Mouse (Mus musculus) layer of hippocampus, adult 11-12 months (tissue): ENCODE data around the gene Cdkn2aipnl.
A peak's percentile ranks its signal among the peaks of the same experiment; 100 is the strongest.

Experiments
- DNase-seq: peaks from one replicate; pipeline ENCODE4 v3.0.0; 2022; ENCODE audit warnings: low spot score

Gene Cdkn2aipnl

DNA sequence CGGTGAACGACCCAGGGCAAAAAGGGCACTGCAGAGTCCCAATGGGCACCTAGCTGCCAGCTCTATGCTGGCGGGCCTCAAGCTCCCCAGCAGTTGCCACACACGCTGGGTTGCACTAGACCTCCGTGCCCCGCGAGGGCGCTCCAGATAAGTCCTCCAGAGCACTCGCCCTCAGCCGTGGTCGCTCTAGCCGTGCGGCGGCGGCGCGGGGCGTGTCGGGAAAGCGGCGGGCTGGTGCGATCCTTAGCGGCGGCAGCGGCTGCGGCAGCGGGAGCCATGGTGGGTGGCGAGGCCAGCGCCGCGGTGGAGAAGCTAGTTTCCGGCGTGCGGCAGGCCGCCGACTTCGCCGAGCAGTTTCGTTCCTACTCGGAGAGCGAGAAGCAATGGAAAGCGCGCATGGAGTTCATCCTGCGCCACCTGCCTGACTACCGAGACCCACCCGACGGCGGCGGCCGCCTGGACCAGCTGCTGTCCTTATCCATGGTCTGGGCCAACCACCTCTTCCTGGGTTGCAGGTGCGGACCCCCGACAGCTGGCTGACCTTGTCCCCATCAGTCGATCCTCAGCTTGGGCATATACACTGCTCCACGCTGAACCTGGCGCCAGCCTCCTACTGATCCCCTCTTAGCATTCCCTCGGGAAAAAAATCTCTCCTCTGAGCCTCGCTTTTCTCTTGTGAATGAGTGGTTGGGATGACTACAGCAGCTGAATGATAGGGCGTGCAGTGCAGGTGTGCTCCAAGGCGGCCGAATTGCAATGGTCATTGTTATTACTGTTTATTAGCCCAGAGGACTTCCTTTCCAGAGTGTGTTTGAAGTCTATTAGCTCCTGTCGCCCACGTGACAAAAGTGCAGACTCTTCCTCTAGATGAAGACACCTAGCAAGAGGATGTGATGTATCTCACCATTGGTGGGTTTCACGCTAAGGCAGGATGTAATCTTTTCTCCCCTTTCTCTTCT is at the start of gene Cdkn2aipnl:
TSS of gene Cdkn2aipnl (plus strand) at position 219 of the 959 bp plus-strand sequence.
- DNase-seq: peak; percentile 97

DNA sequence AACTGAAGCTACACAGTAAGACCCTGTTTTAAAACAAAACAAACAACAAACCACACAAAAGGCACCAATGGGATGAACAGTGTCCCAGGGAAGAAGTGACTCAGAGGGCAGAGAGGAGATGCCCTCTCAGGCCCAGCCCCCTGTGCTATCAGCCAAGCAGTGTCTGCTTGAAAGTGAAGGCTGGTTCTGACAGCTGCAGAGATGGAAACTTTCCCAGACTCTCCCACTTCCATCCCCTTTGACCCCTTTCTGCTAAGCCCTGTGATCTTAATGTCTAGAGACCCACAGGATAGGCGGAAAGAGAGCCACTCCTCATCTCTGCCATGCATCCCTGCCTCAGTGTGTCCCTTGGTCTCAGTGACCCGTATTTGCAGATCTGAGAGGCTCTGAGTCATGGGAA is 49.5 kb upstream of the Cdkn2aipnl start:
- no peak for DNase-seq

DNA sequence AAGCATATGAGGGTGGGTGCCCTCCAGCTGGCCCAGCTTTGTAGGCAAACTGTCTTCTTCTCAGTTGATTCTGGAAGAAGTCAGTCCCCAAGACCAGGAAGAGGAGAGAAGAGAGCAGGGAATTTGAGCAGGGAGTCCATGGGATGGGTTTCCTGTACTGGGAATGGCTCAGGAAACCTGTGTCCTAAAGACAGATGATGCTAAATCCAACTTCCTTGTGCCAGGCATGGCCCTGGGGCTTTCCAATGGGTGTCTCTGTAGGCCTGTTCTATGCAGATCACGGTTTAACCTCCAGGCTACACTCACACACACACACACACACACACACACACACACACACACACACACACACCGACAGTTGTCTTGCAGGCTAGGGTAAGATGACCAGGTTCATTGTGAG is 48.9 kb upstream of the Cdkn2aipnl start:
- DNase-seq: no peak

DNA sequence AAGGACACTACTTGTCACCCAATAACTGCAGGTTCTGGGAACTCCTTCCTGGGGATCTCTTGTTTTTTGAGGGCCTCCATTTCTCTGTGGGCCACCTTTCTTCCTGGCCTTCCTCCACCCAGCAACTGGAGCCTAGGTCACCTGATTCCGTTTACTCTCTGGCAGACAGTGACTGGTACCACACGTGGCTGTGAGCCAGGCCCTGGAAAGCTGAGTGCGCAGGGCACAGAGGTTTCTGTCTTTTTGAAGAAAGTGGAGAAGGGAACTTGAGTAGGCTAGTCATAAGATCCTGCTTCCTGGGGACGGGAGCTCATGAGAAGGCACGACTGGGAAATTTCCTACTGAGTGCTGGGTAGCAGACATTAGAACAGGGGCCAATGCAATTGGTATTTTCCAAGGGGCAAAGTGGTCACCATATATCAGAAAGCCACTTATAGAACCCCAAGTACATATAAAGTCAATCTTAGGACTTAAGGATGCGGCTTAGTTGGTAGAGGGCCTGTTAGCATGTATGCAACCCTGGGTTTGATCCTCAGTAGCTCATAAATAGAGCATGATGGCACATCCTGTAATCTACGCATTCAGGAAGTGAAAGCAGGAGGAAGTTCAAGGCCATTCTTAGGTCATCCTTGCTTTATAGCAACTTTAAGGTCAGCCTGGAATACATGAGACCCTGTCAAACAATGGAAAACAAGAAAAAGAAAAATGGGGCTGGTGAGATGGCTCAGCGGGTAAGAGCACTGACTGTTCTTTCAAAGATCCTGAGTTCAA is 45.9 kb upstream of the Cdkn2aipnl start:
- DNase-seq: peak; percentile 52

DNA sequence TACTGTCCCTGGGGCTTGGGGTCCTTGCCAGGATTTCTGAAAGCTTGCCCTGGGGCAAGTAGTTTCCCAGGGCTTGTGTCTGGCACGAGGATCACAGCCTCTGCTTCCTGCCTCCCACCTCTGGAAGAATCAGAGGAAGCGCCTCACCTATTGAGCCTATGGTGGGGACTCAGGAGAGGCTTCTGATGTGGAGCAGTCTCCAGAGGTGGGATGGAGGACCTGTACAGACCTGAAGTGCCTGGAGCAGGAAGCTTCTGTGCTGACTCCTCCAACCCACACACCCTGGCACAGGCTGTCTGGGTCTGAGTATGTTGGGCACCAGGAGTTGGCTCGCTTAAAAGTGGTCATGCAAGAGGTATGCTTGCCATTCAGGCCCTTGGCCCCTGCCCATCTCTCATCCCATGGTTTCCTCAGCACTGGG is 45.0 kb upstream of the Cdkn2aipnl start:
- DNase-seq: no peak

DNA sequence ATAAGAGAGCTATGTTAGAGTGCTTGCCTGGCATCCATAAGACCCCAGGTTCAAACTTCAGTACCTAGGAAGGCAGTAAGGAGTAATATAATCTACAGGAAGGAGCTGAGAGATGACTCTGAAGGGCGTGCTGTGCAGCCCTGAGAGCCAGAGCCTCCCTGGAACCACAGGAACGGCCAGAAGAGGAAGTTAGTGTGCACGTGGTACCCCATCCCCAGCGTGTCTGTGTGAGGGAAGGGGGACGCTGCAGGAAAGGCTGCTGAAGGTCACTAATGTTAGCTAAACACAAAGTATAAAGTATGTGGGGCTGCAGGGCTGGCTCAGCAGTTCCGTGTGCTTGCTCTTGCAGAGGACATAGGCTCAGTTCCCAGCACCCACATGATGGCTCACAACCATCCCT is 41.9 kb upstream of the Cdkn2aipnl start:
- DNase-seq: no peak

DNA sequence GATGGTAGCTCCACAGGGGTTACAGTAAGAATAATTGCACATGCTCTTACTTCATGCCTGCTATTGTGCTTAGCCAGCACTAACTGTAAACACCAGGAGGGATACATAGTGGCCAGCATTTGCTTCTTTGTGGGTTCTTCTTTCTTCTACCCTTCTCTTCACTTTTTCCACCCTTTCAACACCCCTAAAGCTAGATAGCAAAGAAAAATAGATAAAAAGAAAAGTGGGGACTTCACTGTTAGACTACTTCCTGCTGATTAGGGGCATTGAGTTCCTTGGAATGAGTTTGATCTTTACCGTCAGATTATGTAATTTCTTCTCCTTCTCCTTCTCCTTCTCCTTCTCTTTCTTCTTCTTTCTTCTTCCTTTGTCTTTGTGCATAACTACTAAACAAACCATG is 41.1 kb upstream of the Cdkn2aipnl start:
- no peak for DNase-seq

DNA sequence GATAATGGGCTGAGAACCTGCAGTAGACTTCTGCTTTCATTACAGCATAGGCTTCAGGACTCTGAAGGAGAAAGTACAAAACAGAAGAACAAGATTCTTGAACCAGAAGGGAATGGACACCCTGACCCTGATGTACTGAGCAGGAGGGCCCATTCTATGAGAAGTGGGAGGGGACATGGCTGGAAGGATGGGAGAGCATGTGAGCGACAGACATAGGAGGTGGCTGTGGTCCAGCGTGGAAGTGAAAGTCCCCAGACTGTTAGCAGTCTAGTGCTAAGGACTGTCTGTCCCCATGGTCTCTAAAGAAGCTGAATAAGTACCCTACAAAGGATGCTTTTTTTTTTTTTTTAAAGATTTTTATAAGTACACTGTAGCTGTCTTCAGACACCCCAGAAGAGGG is 40.4 kb upstream of the Cdkn2aipnl start:
- DNase-seq: peak; percentile 52

DNA sequence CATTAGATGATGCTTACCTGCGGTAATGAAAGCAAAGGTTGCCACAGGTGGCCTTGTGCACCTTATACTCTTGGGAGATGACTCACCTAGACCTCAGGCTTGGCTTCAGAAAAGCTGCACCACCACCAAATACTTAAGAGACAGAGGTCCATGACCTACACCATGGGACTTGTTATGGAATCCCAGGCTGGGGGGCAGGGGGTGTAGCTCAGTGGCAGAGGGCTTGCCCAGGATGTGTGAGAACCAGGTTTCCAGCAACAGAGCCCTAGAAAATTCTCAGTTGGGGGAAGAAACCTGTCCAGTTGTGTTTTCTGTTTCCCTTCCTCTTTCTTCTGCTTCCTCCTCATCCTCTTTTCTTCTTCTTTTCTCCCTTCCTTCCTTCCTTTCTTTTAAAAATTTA is 36.3 kb upstream of the Cdkn2aipnl start:
- no peak for DNase-seq

DNA sequence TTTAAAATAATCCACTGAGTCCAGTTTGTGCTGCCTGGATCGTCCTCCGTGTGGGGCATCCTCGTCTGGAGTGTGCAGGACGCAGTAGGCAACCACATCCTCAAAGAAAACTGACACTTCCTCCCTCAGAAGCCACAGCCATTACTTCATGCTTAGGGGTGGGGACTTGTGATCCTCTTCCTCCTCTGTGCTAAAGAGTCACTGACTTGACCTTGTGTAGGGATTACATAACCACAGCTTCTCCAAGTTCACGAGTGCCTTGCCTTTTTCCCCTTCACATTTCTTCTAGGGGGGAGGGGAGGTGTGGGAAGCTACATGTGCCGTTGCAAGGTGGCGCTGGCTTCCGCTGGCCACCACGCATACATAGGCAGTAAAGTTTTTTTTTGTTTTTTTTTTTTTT is 35.7 kb upstream of the Cdkn2aipnl start:
- DNase-seq: peak; percentile 23

DNA sequence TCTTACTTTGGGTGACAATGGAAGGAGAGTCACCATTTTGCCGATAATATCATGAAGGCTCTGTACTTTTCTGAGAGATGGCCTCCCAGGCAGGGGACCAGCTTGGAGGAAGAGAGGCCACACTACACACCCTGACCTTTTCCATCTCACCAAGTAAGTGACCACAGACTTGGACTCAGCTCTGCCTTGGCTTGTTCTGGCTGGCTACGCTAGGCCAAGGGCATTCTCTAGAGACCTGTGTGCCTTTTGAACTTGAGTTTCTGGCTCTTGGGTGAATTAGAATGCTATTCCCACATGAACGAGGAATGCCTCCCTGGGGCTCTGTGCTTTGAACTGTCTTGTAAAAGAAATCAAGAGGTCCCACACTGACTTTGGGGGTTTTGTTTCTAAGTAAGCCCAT is 33.2 kb upstream of the Cdkn2aipnl start:
- DNase-seq: no peak

DNA sequence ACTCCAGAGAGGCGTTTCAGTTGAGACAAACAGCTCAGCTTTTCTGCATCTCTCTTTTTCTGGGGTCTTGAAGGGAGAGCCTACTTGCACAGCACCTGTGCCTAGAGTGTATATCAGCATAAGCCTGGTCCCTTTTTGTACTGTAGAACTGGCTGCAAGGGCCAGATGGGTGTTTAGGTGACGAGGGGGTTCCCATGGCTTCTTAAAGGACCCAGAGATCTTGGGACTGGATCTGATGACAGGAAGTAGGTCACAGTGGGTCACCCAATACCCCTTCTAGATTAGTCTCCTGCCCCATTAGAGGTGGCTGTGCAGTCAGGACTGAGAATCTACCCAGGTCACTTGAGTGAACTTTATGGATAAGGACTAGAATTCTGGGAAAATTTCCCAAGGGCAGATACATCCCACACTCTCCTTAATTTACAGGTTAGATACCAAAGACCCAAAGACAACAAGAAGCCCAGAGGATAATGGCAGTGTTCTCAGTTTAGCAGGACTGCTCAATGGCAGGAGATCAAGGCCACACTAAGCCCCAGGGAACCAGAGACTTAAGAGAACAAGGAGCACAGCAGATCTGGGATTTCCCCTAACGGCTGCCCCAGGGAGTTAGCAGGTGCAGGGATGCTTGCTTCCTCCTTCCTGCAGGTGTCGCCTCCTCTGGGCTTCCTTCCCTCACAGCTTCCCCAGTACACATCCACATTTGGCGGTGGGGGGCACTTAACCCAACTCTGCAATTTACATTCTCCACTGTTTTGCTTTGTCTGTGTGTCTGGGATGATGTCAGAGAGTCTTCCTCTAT is 31.6 kb upstream of the Cdkn2aipnl start:
- no peak for DNase-seq

DNA sequence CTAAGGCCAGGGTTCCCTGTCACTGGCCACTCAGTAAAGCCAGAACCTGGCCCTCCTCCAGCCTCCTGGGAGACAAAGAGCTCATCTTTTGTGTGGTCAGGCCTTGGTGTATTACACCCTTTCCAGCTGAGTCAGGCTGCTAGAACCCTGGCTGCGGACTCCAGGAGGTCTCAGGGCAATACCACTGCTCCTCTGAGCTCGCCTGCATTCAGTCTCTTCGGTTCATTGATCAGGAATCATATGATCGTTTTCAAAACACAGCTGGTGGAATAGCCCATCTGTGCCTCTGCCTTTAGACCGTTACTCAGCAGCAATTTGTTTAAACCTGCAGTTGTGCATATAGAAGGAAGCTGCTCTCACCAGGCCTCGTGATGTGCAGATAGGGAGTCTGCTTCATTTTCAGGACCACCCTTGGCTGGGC is 30.1 kb upstream of the Cdkn2aipnl start:
- DNase-seq: no peak

DNA sequence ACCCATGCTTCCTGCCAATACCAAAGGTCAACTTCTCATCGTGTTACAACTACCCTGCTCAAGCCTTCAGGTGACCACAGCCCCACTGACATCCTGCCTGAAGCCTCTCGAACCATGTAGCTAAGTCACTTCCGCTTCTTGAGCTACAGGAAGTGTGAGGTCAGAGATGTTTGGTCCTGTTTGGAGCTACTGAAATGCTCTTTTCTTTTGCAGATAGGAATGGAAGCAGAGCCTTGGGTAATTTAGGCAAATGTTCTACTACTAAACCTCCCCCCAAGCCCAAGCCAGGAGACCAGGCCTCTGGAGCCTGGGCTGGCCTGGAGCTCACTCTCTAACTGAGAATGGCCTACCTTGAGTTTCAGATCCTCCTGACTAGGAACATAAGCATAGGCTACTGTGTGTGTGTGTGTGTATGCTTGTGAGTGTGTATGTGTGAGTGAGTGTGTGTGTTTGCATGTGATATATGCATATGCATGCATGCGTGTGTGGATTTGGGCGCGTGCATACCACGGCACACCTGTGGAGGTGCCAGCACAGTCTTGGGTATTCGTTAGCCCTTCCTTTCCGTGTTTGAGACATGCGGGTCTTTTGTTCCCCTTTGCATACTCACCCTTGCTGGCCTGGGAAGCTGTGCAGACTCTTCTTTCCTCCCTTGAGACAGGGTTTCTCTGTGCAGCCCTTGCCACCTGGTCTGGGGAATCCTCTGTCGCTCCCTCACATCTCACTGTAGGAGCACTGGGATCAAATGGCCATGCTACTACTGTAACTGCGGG is 28.5 kb upstream of the Cdkn2aipnl start:
- DNase-seq: no peak

DNA sequence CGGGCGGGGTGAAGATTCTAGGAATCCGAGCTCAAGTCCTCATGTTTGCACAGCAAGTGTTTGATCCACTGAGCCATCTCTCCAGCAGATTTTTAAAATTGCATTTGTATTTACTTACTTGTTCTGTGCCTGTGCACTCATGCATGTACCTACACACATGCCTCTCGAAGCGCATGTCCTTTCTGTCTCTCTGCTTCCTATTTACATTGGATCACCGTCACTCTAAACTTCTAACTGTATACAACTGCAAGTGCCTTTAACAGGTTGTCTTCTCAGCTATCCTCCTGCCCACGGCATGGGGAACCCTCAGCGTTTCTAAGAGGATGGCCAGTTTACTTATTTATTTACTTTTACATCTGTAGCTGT is 27.9 kb upstream of the Cdkn2aipnl start:
- DNase-seq: no peak

DNA sequence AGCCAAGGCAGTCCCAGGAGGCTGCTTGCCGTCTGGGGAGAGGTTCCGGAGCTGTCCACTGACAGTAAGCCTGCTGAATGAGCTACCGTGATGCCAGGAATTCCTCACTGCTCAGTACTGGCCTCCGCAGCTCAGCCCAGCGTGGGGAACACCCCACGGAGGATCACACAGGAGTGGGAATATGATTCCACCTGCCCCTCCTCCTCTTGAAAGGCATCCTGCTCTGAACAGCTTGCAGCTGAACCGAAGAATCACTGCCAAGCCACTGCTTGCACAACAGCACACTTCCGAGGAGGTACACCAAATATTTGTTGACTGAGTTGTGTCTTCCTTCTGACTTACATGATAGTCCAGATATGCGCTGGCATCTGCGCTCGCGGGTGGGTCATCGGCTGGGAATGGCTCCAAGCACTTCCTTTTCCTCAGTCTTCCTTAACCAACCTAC is 26.9 kb upstream of the Cdkn2aipnl start:
- DNase-seq: peak; percentile 29

DNA sequence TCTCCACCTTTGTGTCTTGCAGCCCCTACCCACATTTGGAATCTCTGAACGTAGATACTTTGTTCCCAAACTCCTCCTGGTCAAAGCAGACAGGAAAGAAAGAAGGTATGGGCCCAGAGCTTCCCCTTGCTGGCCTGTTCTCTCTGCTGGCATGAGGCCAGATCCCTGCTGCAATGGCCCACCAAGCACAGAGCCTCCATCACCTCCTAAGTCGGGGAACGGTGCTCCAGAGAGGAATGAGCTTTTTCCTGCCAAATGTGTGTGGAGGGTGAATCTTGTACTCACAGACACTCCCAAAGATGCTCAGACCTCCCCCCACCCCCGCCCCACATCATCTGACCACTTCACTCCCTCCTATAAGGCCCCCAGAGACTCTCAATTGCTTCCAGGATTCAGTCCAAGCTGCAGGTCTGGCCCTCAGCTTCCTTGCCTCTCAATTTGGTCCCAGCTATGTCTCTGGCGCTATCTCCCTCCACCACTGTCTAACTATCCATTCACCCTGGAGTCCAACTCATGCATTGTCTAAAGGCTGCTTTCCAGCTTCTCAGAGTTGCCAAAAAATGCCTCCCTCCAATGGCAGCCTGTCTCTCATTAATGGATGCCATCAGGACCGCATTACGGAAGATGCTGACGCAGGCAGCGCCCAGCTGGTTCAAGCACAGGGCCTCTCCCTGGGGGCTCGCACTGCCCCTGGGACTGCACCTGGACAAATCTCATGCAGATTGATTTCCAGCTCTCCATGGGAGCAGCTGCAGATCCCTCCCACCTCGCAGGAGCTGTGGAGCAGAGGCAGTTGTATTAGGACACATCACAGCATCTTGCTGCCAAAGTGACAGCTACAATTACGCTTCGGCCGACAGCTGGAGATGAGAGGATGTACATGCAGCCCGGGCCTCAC is 24.6 kb upstream of the Cdkn2aipnl start:
- peak; percentile 30 for DNase-seq

DNA sequence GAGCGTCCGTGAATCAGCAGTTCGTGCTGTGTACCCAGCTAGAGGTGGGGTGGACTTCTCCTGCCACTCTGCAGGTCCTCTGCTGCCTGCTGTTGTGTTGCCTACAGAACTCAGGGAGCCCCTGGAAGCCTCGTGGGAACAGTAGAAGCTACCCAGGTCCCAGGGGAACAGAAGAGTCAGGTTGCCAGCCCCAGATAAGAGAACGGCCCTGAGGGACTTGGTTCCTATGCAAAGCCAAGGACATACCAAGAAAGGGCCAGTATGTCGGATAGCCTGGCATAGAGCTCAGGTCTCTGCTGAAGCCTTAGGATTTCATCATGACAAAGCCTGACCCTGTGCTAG is 24.0 kb upstream of the Cdkn2aipnl start:
- no peak for DNase-seq

DNA sequence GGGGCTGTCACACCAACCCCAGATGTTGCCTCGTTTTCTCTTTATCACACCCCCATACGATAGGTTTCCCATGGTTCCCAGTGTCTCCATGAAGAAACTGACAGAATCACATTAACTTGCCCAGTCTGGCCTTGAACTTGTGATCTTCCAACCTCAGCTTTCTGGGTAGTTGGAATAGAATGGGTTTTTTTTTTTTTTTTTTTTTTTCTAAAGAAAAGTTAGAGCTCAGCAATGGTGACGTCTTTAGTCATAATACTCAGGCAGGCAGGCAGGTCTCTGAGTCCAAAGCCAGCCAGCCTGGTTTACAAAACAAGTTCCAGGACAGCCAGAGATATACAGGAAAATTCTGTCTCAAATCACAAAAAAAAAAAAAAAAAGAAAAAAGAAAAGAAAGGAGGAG is 23.2 kb upstream of the Cdkn2aipnl start:
- DNase-seq: no peak

DNA sequence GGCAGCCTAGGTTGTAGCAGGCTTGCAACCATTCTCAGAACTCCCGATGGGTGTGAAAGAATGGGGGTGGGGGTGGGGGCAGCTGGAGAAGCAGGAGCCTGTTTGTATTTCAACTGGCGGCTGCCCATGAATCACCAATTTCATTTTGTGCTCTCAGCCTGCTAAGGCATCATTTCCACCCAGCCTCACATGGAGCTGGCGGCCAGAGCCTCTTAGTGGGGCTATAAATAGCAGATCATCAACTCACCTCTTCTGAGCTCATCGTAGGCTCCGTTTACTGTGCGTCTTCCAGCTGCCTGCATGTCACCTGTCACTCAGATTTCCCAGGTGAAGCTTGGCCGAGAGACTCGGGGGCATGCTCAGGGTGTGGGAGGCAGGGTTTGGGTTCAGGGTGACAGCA is 21.9 kb upstream of the Cdkn2aipnl start:
- DNase-seq: peak; percentile 47

DNA sequence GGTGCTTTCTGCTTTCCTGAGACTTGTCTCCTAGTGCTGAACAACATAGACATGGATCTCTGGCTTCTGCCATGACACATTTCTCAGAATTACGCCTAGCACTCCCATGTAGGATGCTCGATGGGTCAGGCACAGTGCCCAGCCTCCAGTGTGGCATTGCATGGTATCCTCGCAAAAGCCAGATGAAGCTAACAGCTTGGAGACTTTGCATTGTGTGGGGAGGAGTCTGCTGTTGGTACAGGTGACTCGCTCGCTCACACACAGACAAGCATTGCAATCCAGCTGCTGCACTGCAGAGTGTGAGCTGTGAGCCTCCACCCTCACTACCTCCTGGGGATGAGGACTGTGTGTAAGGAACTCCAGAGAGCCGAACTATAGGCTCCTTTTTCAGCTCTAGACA is 21.3 kb upstream of the Cdkn2aipnl start:
- peak; percentile 28 for DNase-seq
